Mouse (Mus musculus): ENCODE data around the gene Gadd45a.

Gene Gadd45a

GRCm38 (mm10) chr6:67036837-67037628, at the start of gene Gadd45a:
Gadd45a (minus strand) TSS chr6:67037457.
- peak; percentile 95 for DNase-seq (ENCODE audit: low spot score)

- DNase-seq (ENCODE audit: low spot score) = no peak
Observed at GRCm38 (mm10) chr6:67085850-67086437, 48.7 kb upstream of the Gadd45a start.

GRCm38 (mm10) chr6:67084465-67084864, 47.2 kb upstream of the Gadd45a start:
- DNase-seq (ENCODE audit: low spot score) = no peak

- no peak for DNase-seq (ENCODE audit: low spot score)
Observed at GRCm38 (mm10) chr6:67081141-67081540, 43.9 kb upstream of the Gadd45a start.

- peak; percentile 42 for DNase-seq (ENCODE audit: low spot score)
Observed at GRCm38 (mm10) chr6:67078076-67078475, 40.8 kb upstream of the Gadd45a start.

- DNase-seq (ENCODE audit: low spot score) = no peak
Observed at GRCm38 (mm10) chr6:67077477-67077876, 40.2 kb upstream of the Gadd45a start.

GRCm38 (mm10) chr6:67076348-67076747, 39.1 kb upstream of the Gadd45a start:
- DNase-seq (ENCODE audit: low spot score) = no peak

GRCm38 (mm10) chr6:67074868-67075267, 37.6 kb upstream of the Gadd45a start:
- no peak for DNase-seq (ENCODE audit: low spot score)

- DNase-seq (ENCODE audit: low spot score) = no peak
Observed at GRCm38 (mm10) chr6:67073929-67074328, 36.7 kb upstream of the Gadd45a start.

GRCm38 (mm10) chr6:67073446-67073845, 36.2 kb upstream of the Gadd45a start:
- no peak for DNase-seq (ENCODE audit: low spot score)

GRCm38 (mm10) chr6:67071615-67072014, 34.4 kb upstream of the Gadd45a start:
- DNase-seq (ENCODE audit: low spot score) = no peak

- DNase-seq (ENCODE audit: low spot score) = peak; percentile 60
Observed at GRCm38 (mm10) chr6:67069800-67070315, 32.6 kb upstream of the Gadd45a start.

- no peak for DNase-seq (ENCODE audit: low spot score)
Observed at GRCm38 (mm10) chr6:67069219-67069762, 32.0 kb upstream of the Gadd45a start.

GRCm38 (mm10) chr6:67060057-67060456, 22.8 kb upstream of the Gadd45a start:
- no peak for DNase-seq (ENCODE audit: low spot score)

GRCm38 (mm10) chr6:67057991-67058696, 20.9 kb upstream of the Gadd45a start:
- DNase-seq (ENCODE audit: low spot score) = no peak

- DNase-seq (ENCODE audit: low spot score) = no peak
Observed at GRCm38 (mm10) chr6:67057574-67057973, 20.3 kb upstream of the Gadd45a start.

- DNase-seq (ENCODE audit: low spot score) = no peak
Observed at GRCm38 (mm10) chr6:67056889-67057564, 19.8 kb upstream of the Gadd45a start.

- no peak for DNase-seq (ENCODE audit: low spot score)
Observed at GRCm38 (mm10) chr6:67056108-67056888, 19.0 kb upstream of the Gadd45a start.

- DNase-seq (ENCODE audit: low spot score) = no peak
Observed at GRCm38 (mm10) chr6:67050063-67050462, 12.8 kb upstream of the Gadd45a start.

GRCm38 (mm10) chr6:67049695-67050038, 12.4 kb upstream of the Gadd45a start:
- no peak for DNase-seq (ENCODE audit: low spot score)

All from ovary, postnatal 36 days (tissue).